ENCODE assay signal across 20 mouse cellular contexts in genomic region chr11:86760357-86760756, GRCm38 (mm10). TPM values are rescaled to one million over a fixed set of nuclear protein-coding genes. Genes with fewer than 3 reads are reported as not detected.
DNase-seq lines count a peak whose midpoint lies in the region; ATAC-seq and TF ChIP-seq lines count a peak whose summit lies in the region.
"Had no signal": no experiment of that assay in that cellular context is flagged by ENCODE, and none has a peak within 500 bp of the region (broad histone marks: within the 10 kb centered on the region; RNA-seq: fewer than 3 reads in every experiment).

No protein-coding gene starts in this region.

- no peak overlapping the region for H3K4me3 ChIP-seq in liver, embryonic 12.5 days
- H3K4me3 ChIP-seq in liver, postnatal 0 days (ENCODE audit: low read depth, low read length), result no peak overlapping the region
- H3K4me3 ChIP-seq in embryonic fibroblast, embryonic 13.5 days (ENCODE audit: insufficient read depth, low read length), result no peak overlapping the region
- H3K4me3 ChIP-seq: embryonic facial prominence, embryonic 13.5 days; forebrain, embryonic 13.5 days; heart, embryonic 10.5 days; hindbrain, embryonic 13.5 days; intestine, embryonic 15.5 days had no signal

- peaks cover under 1% of the 10 kb centered on the region for H3K36me3 ChIP-seq in liver, embryonic 12.5 days
- H3K36me3 ChIP-seq in liver, postnatal 0 days (replicated peaks; ENCODE audit: insufficient read depth, low read length), result no peaks in the 10 kb centered on the region
- H3K36me3 ChIP-seq: embryonic facial prominence, embryonic 13.5 days; hindbrain, embryonic 13.5 days; intestine, embryonic 15.5 days had no signal

- peak overlapping the region; percentile 100 for H3K27ac ChIP-seq in liver, embryonic 12.5 days
- H3K27ac ChIP-seq in liver, postnatal 0 days (ENCODE audit: low read depth), result no peak overlapping the region
- peak overlapping the region; percentile 76 for H3K27ac ChIP-seq in embryonic fibroblast, embryonic 13.5 days (ENCODE audit: insufficient read depth, low read length)
- H3K27ac ChIP-seq: embryonic facial prominence, embryonic 13.5 days; forebrain, embryonic 13.5 days; heart, embryonic 10.5 days; hindbrain, embryonic 13.5 days; intestine, embryonic 15.5 days had no signal

- TF ChIP-seq CTCF in liver, postnatal 0 days (IDR thresholded peaks at IDR 0.05; ENCODE audit: low read depth), result no peak
- TF ChIP-seq CTCF in embryonic fibroblast, embryonic 13.5 days (IDR thresholded peaks at IDR 0.05; ENCODE audit: borderline replicate concordance, insufficient read depth, low read length), result no peak

- peaks cover 38% of the 10 kb centered on the region for H3K4me1 ChIP-seq in liver, embryonic 12.5 days
- peaks cover 21% of the 10 kb centered on the region for H3K4me1 ChIP-seq in liver, postnatal 0 days (ENCODE audit: insufficient read depth)
- H3K4me1 ChIP-seq in embryonic fibroblast, embryonic 13.5 days (ENCODE audit: control insufficient read depth, insufficient read depth, low read length), result peaks cover 4% of the 10 kb centered on the region; the same call in 1 of the 2 replicates
- H3K4me1 ChIP-seq: intestine, embryonic 15.5 days had no signal

- H3K27me3 ChIP-seq in liver, embryonic 12.5 days (replicated peaks), result no peaks in the 10 kb centered on the region
- H3K27me3 ChIP-seq in liver, postnatal 0 days (ENCODE audit: insufficient read depth, low read length), result no peaks in the 10 kb centered on the region
- H3K27me3 ChIP-seq: embryonic facial prominence, embryonic 13.5 days; forebrain, embryonic 13.5 days; hindbrain, embryonic 13.5 days; intestine, embryonic 15.5 days had no signal

- no peak for DNase-seq in liver, postnatal 0 days
- peak; percentile 70 for DNase-seq in 3T3-L1 (ENCODE audit: low read depth, low spot score)
- DNase-seq in 416B (ENCODE audit: low read depth), result peak; percentile 71
- DNase-seq in layer of hippocampus, postnatal 10 days (ENCODE audit: low spot score in 2 of 2), result no peak
- DNase-seq: adrenal gland, adult 8-10 months; adrenal gland, postnatal 36 days; cerebellum, adult 11-12 months; cerebellum, adult 9-10 months; cerebellum, postnatal 36 days; forebrain, postnatal 0 days; gastrocnemius, postnatal 36 days; heart, adult 18-20 months; heart, postnatal 10 days had no signal

- H3K9me3 ChIP-seq in liver, embryonic 12.5 days (replicated peaks), result 0 out of 2 replicates have a peak, but pooled peaks cover 3% of the 10 kb centered on the region
- no peaks in the 10 kb centered on the region for H3K9me3 ChIP-seq in liver, postnatal 0 days (ENCODE audit: low read length)
- H3K9me3 ChIP-seq: embryonic facial prominence, embryonic 13.5 days; forebrain, embryonic 13.5 days; heart, embryonic 10.5 days; hindbrain, embryonic 13.5 days; intestine, embryonic 15.5 days had no signal

- TF ChIP-seq EP300 in liver, postnatal 0 days (IDR thresholded peaks at IDR 0.05; ENCODE audit: low read depth), result no peak

- ATAC-seq in liver, embryonic 12.5 days, result no peak
- no peak for ATAC-seq in liver, postnatal 0 days
- ATAC-seq: forebrain, embryonic 13.5 days; forebrain, postnatal 0 days; intestine, embryonic 15.5 days had no signal

- TF ChIP-seq POLR2A in embryonic fibroblast, embryonic 13.5 days (IDR thresholded peaks at IDR 0.05; ENCODE audit: low read depth, low read length), result no peak

- H3K4me2 ChIP-seq in liver, embryonic 12.5 days, result no peak overlapping the region
- no peak overlapping the region for H3K4me2 ChIP-seq in liver, postnatal 0 days (ENCODE audit: low read depth, low read length)
- H3K4me2 ChIP-seq: embryonic facial prominence, embryonic 13.5 days; forebrain, embryonic 13.5 days; hindbrain, embryonic 13.5 days; intestine, embryonic 15.5 days had no signal

- 0 out of 2 replicates have a peak overlapping the region, but pooled peaks have one; percentile 14 for H3K9ac ChIP-seq in liver, embryonic 12.5 days
- H3K9ac ChIP-seq in liver, postnatal 0 days (replicated peaks), result no peak overlapping the region
- H3K9ac ChIP-seq: embryonic facial prominence, embryonic 13.5 days; forebrain, embryonic 13.5 days; forebrain, postnatal 0 days; hindbrain, embryonic 13.5 days; intestine, embryonic 15.5 days had no signal

RNA-seq across cellular contexts. Expression of gene Cltc, which starts 3.0 kb away (rescaled TPM):
- polyA plus RNA-seq in liver, embryonic 12.5 days (2016; fragmentation: Nextera tagmentation; extraction: Ambion mirVana), result 133 and 135 TPM in 2 replicates
- polyA plus RNA-seq in liver, postnatal 0 days (2015; fragmentation: Nextera tagmentation; extraction: Ambion mirVana), result 34.1 and 42.4 TPM in 2 replicates
- polyA plus RNA-seq in embryonic fibroblast, embryonic 13.5 days (2011; ENCODE audit: insufficient read length, low read depth, missing spikeins), result 468 and 511 TPM in 2 replicates
- total RNA-seq in layer of hippocampus, postnatal 10 days (2021), result 100 to 1,000 TPM; 465 to 466 TPM

RNA-seq across cellular contexts. Expression of gene Dhx40, which starts 47.2 kb away (rescaled TPM):
- 10.0 TPM in 2 replicates for polyA plus RNA-seq in liver, embryonic 12.5 days (2016; fragmentation: Nextera tagmentation; extraction: Ambion mirVana)
- 7.8 and 8.0 TPM in 2 replicates for polyA plus RNA-seq in liver, postnatal 0 days (2015; fragmentation: Nextera tagmentation; extraction: Ambion mirVana)
- 33.7 and 38.9 TPM in 2 replicates for polyA plus RNA-seq in embryonic fibroblast, embryonic 13.5 days (2011; ENCODE audit: insufficient read length, low read depth, missing spikeins)
- 10 to 100 TPM; 21.6 to 24.6 TPM for total RNA-seq in layer of hippocampus, postnatal 10 days (2021)

Comparison
In these comparisons a context has a peak if more than half of its experiments do, and no peak if none do; other contexts are left out.
1. DNase-seq: peak in 3T3-L1 (single experiment) and 416B (single experiment); none in liver, postnatal 0 days (single experiment) and layer of hippocampus, postnatal 10 days (0 of 2).